Mouse (Mus musculus) kidney, adult 9 months (tissue): ENCODE data around the gene Ceacam18.
"Not testable (repeated sequence)": the region's sequence is repeated elsewhere in the genome, so short reads cannot be mapped to it uniquely, and the experiment has no call there.

ENCODE experiments used
- DNase-seq: peaks from one replicate; pipeline ENCODE4 v3.0.0; 2022

The Ceacam18 gene

DNA sequence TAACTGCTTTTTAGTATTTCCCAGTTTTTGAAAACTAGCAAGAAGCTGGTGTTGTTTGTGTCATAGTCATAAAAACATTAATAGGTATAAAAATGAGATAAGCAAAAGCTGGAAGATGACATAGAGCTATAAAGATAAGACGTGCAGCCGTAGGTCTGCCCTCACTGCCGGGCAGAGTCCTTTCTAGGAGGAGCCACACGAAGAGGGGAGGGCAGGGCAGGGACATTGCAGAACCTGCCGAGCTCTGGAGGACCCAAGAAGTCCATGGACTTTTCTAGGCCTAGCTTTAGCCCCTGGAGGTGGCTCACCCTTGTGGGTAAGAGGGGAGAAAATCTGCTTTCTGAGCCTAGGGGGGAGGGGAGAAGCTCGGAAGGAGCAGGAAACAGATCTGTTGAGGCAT, at the start of gene Ceacam18:
Ceacam18 (plus strand) TSS at position 208 of the 400 bp plus-strand sequence.
- no peak for DNase-seq

DNA sequence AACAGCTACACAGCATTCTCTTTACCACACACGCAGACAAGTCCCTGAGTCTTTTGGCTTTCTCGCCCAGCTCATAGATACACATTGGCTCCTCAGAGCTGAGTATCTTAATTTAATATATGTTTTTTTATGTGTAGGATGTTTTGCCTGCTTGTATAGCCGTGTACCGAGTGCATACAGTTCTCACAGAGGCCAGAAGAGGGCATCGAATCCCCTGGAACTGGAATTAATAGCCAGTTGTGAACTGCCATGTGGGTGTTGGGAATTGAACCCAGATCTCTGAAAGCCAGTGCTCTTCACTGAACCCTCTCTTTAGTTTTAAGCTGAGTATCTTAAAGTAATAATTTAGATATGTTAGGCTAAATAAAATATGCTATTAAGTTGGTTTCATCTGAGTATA, 49.7 kb upstream of the Ceacam18 start:
- no peak for DNase-seq

DNA sequence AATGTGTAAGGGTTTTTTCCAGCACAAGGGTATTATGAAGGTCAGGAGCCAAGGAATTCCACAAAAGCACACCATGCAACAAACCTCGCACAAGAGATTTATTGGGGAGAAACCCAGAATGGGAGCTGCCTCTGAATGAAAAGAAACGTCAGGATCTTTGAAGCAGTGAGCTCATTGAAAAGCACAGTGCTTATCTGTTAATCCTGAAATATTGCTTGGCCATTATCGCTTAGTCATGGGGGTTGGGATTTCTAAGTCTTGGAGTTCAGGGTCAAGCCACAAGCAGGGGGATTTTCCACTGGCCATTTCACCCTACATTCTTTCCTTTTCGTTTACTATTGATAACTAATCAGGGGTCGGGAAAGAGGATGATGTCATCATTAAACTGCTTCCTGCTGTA, 32.6 kb upstream of the Ceacam18 start:
- no peak for DNase-seq

DNA sequence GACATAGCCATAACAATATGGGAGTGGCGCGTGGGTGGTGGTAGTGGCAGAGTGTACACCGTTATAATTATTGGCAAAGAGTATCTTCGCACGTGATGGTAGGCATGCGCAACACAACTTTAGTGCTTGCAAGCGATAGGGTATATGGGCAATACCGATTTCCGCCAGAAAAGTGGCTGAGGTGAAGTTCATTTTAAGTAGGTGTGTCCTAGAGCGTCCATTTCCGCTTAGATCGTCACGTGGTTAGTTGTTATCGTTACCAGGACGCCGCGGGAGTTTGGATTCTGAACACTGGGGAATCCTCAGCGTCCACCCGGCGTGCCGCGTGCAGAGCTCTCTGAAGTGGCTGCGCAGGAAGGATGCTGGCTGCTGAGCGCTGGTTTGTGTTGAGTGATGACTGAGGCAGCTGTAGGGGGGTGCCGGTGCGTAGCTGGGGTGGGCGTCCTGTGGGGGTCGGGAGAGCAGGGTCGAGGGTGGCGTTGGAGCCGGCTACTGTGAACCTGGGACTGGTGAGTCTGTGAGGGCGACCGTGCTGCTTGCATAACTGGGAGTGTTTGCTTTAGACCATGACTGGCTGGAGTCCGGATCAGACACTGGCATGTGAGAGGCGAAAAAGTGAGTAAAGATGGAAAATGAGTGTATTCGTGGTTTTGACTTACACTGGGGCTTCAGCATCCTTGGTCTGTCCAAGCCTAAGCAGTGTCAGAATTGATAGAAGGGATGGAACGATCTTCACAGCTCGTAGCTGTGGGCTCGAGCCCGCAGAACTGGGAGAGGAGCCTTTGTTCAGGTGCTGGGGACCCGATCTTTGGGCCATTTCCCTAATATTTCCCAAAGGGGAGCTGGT, 27.4 kb upstream of the Ceacam18 start, which contains the start of gene Zfp819:
Zfp819 (plus strand) TSS at position 274 of the 847 bp plus-strand sequence.
- peak; percentile 48 for DNase-seq

GRCm38 (mm10) chr7:43607743-43608287, 26.7 kb upstream of the Ceacam18 start:
- no peak for DNase-seq

GRCm38 (mm10) chr7:43608316-43608824, 26.1 kb upstream of the Ceacam18 start:
- no peak for DNase-seq

DNA sequence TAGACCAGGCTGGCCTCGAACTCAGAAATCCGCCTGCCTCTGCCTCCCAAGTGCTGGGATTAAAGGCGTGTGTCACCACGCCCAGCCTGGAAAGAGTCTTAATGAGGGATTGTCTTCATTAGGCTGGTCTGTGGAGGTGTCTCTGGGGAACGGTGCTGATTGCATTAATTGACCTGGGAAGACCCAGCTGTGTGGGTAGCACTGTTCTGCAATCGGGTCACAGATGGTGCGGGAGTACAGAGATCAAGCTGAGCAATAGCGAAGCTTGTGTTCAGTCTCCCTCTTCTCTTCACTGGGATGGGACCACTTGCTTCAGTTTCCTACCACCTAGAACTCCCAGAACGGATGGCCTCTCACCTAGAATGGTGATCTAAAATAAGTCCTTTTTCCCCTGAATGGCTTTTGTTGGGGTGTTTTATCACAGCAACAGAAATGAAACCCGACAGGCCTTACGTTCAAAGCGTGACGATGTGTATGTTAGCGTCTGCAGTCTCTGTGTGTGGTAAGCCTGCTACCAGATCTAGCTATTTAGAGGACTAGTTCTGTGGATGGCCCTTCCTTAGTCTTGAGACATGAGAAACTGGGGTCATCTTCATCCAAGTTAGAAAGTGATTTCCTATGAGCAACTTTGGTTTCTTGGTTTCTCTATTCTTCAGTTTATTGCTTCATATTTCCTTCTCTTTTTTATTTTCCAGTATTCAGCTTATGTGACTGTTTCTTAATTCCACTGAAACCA, 20.5 kb upstream of the Ceacam18 start:
- no peak for DNase-seq

GRCm38 (mm10) chr7:43622927-43623326, 11.6 kb upstream of the Ceacam18 start:
- no peak for DNase-seq

DNA sequence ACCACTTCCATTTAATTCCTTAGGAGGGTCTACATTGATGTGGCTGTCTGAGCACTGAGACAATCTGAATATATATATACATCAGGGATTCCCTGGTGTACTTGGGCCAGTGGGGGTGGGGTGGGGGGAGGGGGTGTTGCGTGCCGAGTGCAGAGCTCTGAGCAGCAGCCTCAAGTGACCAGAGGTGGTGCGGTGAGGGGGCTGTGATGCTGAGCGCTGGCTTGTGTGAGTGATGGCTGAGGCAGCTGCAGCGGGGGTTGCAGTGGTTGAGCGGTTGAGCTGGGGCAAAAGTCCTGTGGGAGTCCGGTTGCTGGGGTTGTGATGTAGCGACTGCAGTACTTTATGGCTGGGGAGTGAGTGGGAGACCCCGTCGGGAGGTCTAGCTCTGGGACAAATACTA, 10.7 kb upstream of the Ceacam18 start:
- no peak for DNase-seq

- DNase-seq, result no peak
These were observed 9.4 kb upstream of the Ceacam18 start for GRCm38 (mm10) chr7:43625065-43625464.

DNA sequence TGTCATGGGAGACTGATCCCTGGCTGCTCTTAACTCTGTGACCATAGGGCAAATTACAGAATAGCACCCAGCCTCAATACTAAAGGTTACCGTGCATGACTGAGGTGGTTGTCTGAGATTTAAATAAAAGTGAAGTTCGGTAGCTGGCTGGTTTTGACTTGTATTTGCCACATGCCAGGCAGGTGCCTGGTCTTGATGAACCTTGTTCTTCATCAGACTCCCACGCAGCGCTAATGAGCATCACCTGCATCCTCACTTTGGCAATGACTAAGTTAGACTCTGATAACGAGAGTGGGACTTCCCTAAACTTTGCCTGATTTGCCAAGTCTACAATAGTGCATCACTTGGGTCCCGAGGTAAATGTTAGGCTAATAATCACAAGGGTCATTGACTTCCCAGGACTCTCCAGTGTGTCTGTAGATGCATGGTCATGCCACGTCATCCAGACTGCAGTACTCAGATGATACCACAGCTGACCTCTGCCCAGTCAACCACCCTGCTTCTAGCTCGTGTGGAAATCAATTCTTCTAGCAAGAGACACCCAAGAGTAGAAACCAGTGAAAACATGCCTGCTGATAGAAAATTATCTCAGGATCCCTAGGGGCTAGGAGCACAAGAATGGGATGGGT, 8.6 kb upstream of the Ceacam18 start:
- DNase-seq, result no peak

- no peak for DNase-seq
These were observed 567 bp upstream of the Ceacam18 start for GRCm38 (mm10) chr7:43633940-43634339.

- no peak for DNase-seq
These were observed 1.7 kb downstream of the Ceacam18 start for GRCm38 (mm10) chr7:43636194-43636593.

- DNase-seq, result no peak
These were observed 2.6 kb downstream of the Ceacam18 start for GRCm38 (mm10) chr7:43637118-43637517.

DNA sequence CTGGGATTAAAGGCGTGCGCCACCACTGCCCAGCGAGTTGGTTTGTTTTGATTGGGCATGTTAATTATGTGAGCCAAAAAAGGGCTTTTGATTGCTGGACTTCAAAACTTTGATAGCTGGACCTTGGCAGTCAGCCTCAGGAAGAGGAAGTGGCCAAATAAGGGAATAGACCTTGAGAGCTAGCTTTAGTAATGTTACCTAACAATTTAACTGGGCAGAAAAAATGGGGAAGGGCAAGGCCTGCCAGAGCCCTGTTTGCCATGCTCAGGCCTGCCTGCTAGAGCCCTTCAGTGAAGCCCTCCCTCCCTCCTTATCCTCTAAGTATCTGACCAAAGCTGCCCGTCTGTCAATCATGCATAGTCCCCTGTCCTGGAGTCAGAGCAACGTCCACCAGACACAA, 8.1 kb downstream of the Ceacam18 start:
- peak; percentile 10 for DNase-seq

GRCm38 (mm10) chr7:43643046-43643652, 8.6 kb downstream of the Ceacam18 start:
- DNase-seq, result no peak

DNA sequence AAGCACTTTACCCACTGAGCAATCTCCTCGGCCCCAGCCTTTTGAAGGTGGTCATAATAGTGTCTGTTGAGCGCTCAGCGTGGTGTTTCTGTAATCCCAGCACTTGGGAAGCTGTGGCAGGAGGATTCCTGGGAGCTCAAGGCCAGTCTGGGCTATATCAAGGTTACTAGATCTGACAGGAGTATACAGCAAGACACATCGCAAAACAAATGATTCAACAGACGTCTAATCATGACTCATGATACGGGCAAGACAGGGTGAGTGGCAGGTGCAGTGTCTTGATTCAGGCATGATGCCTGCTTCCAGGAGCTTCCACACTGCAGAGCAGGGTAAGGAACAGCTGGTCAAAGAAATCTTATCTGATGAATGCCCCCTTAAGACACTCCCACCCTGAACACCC, 18.2 kb downstream of the Ceacam18 start:
- no peak for DNase-seq

DNA sequence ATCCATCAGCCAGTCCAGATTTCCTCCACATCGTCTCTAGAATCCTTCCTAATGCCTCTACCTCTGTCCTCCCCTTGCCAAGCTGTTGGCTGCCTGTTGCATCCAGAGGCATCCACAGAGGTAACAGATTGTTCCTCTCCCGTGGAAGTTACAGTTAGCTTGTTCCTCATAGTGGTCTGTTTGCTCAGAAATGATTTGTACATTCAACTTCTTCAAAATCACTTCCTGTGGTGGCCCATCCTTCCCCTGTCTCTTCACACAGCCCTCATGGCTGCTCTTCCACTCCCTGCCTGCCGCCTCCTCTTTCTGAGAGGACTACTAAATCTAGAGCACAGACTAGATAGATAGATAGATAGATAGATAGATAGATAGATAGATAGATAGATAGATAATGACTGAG, 20.0 kb downstream of the Ceacam18 start:
- DNase-seq, result no peak

DNA sequence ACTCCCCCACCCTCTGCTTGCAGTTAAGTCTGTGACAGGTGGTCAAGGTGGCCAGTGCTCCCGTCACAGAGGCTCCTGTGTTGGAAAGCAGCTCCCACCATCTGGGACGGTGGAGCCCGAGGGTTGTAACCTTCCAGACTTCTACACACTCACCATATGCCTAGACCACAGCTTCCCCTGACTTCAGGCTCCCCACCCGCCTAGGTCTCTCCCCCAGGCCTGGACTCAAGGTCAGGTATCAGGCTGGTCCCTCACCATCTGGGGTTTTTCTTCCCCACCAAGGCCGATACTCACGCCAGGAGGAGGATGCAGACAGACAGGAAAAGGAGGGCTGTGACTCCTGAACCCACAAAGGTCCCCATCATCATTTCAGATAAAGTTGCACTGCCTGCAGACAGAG, 21.7 kb downstream of the Ceacam18 start:
- no peak for DNase-seq

GRCm38 (mm10) chr7:43660002-43660401, 25.5 kb downstream of the Ceacam18 start, which contains the start of gene Siglece:
Siglece (minus strand) TSS chr7:43660161.
- DNase-seq, result no peak

- DNase-seq, result no peak
These were observed 28.3 kb downstream of the Ceacam18 start for GRCm38 (mm10) chr7:43662804-43663203.

- not testable (repeated sequence) for DNase-seq
These were observed 32.7 kb downstream of the Ceacam18 start for GRCm38 (mm10) chr7:43667221-43667620.

DNA sequence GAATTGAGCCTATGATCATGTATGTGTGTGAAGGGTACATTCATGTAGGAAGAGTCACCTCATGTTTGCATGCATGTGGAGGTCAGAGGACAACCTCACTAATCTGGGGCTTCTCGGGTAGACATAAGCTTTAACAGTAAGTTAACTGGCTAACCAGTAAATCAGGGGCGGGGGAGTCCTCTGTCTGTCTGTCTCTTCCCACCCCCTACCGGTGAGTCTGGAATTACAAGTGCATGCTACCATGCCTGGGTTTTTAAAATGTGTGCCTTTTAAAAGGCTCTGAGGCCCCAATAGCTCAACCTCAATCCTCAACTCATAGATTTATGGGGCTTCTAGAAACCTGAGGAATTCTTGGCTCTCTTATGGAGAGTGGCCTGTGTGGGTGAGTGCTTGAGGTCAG, 34.1 kb downstream of the Ceacam18 start:
- DNase-seq, result no peak
